Mouse (Mus musculus): ENCODE measurements around the gene Calm5. TPM values are rescaled to one million over a fixed set of nuclear protein-coding genes. Genes with fewer than 3 reads are reported as not detected.

Gene Calm5
- polyA plus RNA-seq, 1 experiment from 2014 or later: not detected

- H3K4me1 ChIP-seq (replicated peaks; ENCODE audit: control insufficient read depth, insufficient read depth, low read length): peaks cover 9% of the 10 kb centered on the region; the same call in 1 of the 2 replicates
- no peaks in the 10 kb centered on the region for H3K9me3 ChIP-seq (ENCODE audit: control insufficient read depth)
- H3K9ac ChIP-seq (ENCODE audit: low read depth, low read length): no peak overlapping the region
- H3K27ac ChIP-seq (ENCODE audit: low read depth, low read length): no peak overlapping the region
- H3K27me3 ChIP-seq (replicated peaks; ENCODE audit: control insufficient read depth, insufficient read depth, low read length): no peaks in the 10 kb centered on the region
- WGBS: 92% methylated on average over 9 of the region's 9 CpGs
- no peaks in the 10 kb centered on the region for H3K36me3 ChIP-seq (ENCODE audit: control insufficient read depth, insufficient read depth)
- TF ChIP-seq CTCF (IDR thresholded peaks at IDR 0.05; ENCODE audit: low read depth): no peak
- no peak overlapping the region for H3K4me3 ChIP-seq (ENCODE audit: low read depth, low read length)
- H3K4me2 ChIP-seq (replicated peaks; ENCODE audit: low read depth): no peak overlapping the region
- no peak for ATAC-seq
These were observed 45.3 kb downstream of the Calm5 start for GRCm38 (mm10) chr13:3899301-3899700.

Other genes starting within 250 kb of the Calm5 start
- gene Fam208b, start 243.1 kb upstream of the Calm5 start, polyA plus RNA-seq (2015; fragmentation: Nextera tagmentation; extraction: Ambion mirVana): 4.8 and 5.0 TPM in 2 replicates
- 3.4 and 4.2 TPM in 2 replicates for gene Asb13, start 220.1 kb upstream of the Calm5 start, polyA plus RNA-seq (2015; fragmentation: Nextera tagmentation; extraction: Ambion mirVana)
- gene Calml3, start 49.9 kb upstream of the Calm5 start, polyA plus RNA-seq (2015; fragmentation: Nextera tagmentation; extraction: Ambion mirVana): not detected in 2 replicates
- gene Calm4, start 16.4 kb upstream of the Calm5 start, polyA plus RNA-seq (2015; fragmentation: Nextera tagmentation; extraction: Ambion mirVana): not detected in 2 replicates
- gene Net1, start 64.0 kb downstream of the Calm5 start, polyA plus RNA-seq (2015; fragmentation: Nextera tagmentation; extraction: Ambion mirVana): 106 and 109 TPM in 2 replicates
- 44.1 and 58.4 TPM in 2 replicates for gene Tubal3, start 64.1 kb downstream of the Calm5 start, polyA plus RNA-seq (2015; fragmentation: Nextera tagmentation; extraction: Ambion mirVana)
- gene Ucn3, start 91.2 kb downstream of the Calm5 start, polyA plus RNA-seq (2015; fragmentation: Nextera tagmentation; extraction: Ambion mirVana): 0.43 and 0.51 TPM in 2 replicates
- gene Akr1c14, start 194.8 kb downstream of the Calm5 start, polyA plus RNA-seq (2015; fragmentation: Nextera tagmentation; extraction: Ambion mirVana): 8.5 and 11.0 TPM in 2 replicates